Mouse (Mus musculus): ENCODE data around the gene Ghrh. TPM values are rescaled to one million over a fixed set of nuclear protein-coding genes. Genes with fewer than 3 reads are reported as not detected.

The Ghrh gene
- polyA plus RNA-seq, 2 experiments: 0.56 to 0.65 TPM

- WGBS: 74% methylated on average over 6 of the region's 6 CpGs
- H3K27me3 ChIP-seq (ENCODE audit: control insufficient read depth, insufficient read depth, low read length): no peaks in the 10 kb centered on the region
- no peak overlapping the region for H3K9ac ChIP-seq (ENCODE audit: low read depth, low read length, severe bottlenecking)
- no peak overlapping the region for H3K27ac ChIP-seq (replicated peaks; ENCODE audit: low read depth, low read length)
- no peaks in the 10 kb centered on the region for H3K4me1 ChIP-seq (ENCODE audit: control insufficient read depth, insufficient read depth, low read length)
- no peaks in the 10 kb centered on the region for H3K9me3 ChIP-seq (ENCODE audit: control insufficient read depth, low read length)
- no peak for TF ChIP-seq POLR2A (IDR thresholded peaks at IDR 0.05; ENCODE audit: borderline replicate concordance, extremely low read depth, insufficient read depth, insufficient read length)
- DNase-seq (ENCODE audit: low spot score): no peak
- H3K36me3 ChIP-seq (ENCODE audit: control insufficient read depth, insufficient read depth, low read length): peaks cover 94% of the 10 kb centered on the region
- no peak overlapping the region for H3K4me3 ChIP-seq (replicated peaks; ENCODE audit: low read length)
- H3K4me2 ChIP-seq (replicated peaks; ENCODE audit: low read depth, low read length, severe bottlenecking): no peak overlapping the region
- no peak for ATAC-seq (ENCODE audit: low FRiP score, low read depth)
Measured at GRCm38 (mm10) chr2:157317220-157317619, 30.1 kb downstream of the Ghrh start.

- no peak for ATAC-seq (ENCODE audit: low FRiP score, low read depth)
- WGBS: 80% methylated on average over 14 of the region's 14 CpGs
- H3K4me2 ChIP-seq (replicated peaks; ENCODE audit: low read depth, low read length, severe bottlenecking): no peak overlapping the region
Measured at GRCm38 (mm10) chr2:157316358-157316933, 30.9 kb downstream of the Ghrh start.

DNA sequence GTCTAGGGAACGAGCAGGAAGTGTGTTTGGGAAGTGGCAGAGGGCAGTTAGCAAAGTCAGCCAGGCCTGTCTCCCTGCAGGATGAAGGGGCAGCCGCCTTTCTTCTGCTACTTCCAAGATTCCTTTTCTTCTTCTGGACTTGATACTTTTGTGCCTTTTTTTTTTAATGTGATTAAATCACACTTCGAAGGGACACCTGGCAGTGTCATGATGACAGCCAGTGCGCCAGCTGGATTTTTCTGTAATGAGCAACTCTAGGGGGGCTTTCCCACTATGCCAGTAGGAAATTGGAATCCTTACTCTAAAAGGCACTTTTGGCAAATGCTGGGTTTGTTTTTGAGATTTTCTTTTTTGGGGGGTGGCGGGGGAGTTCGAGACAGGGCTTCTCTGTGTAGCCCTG is 31.8 kb downstream of the Ghrh start:
- Histone ChIP-seq H3K9ac (ENCODE audit: low read depth, low read length, severe bottlenecking) (no peak overlapping the region), H3K9me3 (ENCODE audit: control insufficient read depth, low read length) (no peaks in the 10 kb centered on the region), H3K4me2 (replicated peaks; ENCODE audit: low read depth, low read length, severe bottlenecking) (no peak overlapping the region), H3K27ac (replicated peaks; ENCODE audit: low read depth, low read length) (no peak overlapping the region), H3K36me3 (ENCODE audit: control insufficient read depth, insufficient read depth, low read length) (peaks cover 91% of the 10 kb centered on the region), H3K4me3 (replicated peaks; ENCODE audit: low read length) (no peak overlapping the region), H3K4me1 (ENCODE audit: control insufficient read depth, insufficient read depth, low read length) (no peaks in the 10 kb centered on the region), H3K27me3 (ENCODE audit: control insufficient read depth, insufficient read depth, low read length) (no peaks in the 10 kb centered on the region)
- 80% methylated on average over 6 of the region's 6 CpGs for WGBS
- no peak for DNase-seq (ENCODE audit: low spot score)
- TF ChIP-seq POLR2A (IDR thresholded peaks at IDR 0.05; ENCODE audit: borderline replicate concordance, extremely low read depth, insufficient read depth, insufficient read length): no peak
- ATAC-seq (ENCODE audit: low FRiP score, low read depth): no peak

More at GRCm38 (mm10) chr2:157316358-157316933, 30.9 kb downstream of the Ghrh start:
- Histone ChIP-seq H3K27ac (replicated peaks; ENCODE audit: low read depth, low read length) (no peak overlapping the region), H3K9ac (ENCODE audit: low read depth, low read length, severe bottlenecking) (no peak overlapping the region), H3K9me3 (ENCODE audit: control insufficient read depth, low read length) (no peaks in the 10 kb centered on the region), H3K4me1 (ENCODE audit: control insufficient read depth, insufficient read depth, low read length) (no peaks in the 10 kb centered on the region), H3K4me3 (replicated peaks; ENCODE audit: low read length) (no peak overlapping the region), H3K36me3 (ENCODE audit: control insufficient read depth, insufficient read depth, low read length) (peaks cover 94% of the 10 kb centered on the region), H3K27me3 (ENCODE audit: control insufficient read depth, insufficient read depth, low read length) (no peaks in the 10 kb centered on the region)
- no peak for DNase-seq (ENCODE audit: low spot score)
- no peak for TF ChIP-seq POLR2A (IDR thresholded peaks at IDR 0.05; ENCODE audit: borderline replicate concordance, extremely low read depth, insufficient read depth, insufficient read length)

- 71% methylated on average over 7 of the region's 7 CpGs for WGBS
- Histone ChIP-seq H3K36me3 (ENCODE audit: control insufficient read depth, insufficient read depth, low read length) (peaks cover 91% of the 10 kb centered on the region), H3K9ac (ENCODE audit: low read depth, low read length, severe bottlenecking) (no peak overlapping the region), H3K27ac (replicated peaks; ENCODE audit: low read depth, low read length) (no peak overlapping the region), H3K4me1 (ENCODE audit: control insufficient read depth, insufficient read depth, low read length) (no peaks in the 10 kb centered on the region), H3K4me2 (replicated peaks; ENCODE audit: low read depth, low read length, severe bottlenecking) (no peak overlapping the region), H3K9me3 (ENCODE audit: control insufficient read depth, low read length) (no peaks in the 10 kb centered on the region), H3K27me3 (ENCODE audit: control insufficient read depth, insufficient read depth, low read length) (no peaks in the 10 kb centered on the region), H3K4me3 (replicated peaks; ENCODE audit: low read length) (no peak overlapping the region)
- TF ChIP-seq POLR2A (IDR thresholded peaks at IDR 0.05; ENCODE audit: borderline replicate concordance, extremely low read depth, insufficient read depth, insufficient read length): no peak
- DNase-seq (ENCODE audit: low spot score) (no peak), ATAC-seq (ENCODE audit: low FRiP score, low read depth) (no peak)
Measured at GRCm38 (mm10) chr2:157314310-157314709, 33.0 kb downstream of the Ghrh start.

DNA sequence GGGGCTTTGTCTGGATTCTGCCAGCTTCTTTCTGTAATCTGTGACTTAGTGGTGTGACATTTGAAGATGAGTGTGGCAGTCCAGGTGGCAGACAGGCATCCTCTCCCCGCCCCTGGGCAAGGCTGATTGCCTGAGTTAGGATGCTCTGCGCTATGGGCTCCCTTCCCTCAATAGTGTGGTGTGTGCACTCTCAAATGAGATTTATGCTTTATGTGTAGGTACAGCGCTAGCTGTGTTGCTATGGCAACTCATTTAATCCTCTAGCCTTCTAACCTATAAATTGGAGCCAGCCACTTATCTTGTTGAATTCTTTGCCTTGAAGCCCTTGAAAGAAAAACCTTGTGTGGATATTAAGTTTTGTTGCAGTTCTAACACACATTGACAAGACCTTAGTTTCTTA is 33.6 kb downstream of the Ghrh start:
- no peak for TF ChIP-seq POLR2A (IDR thresholded peaks at IDR 0.05; ENCODE audit: borderline replicate concordance, extremely low read depth, insufficient read depth, insufficient read length)
- DNase-seq (ENCODE audit: low spot score) (no peak), ATAC-seq (ENCODE audit: low FRiP score, low read depth) (no peak)
- H3K36me3 ChIP-seq (ENCODE audit: control insufficient read depth, insufficient read depth, low read length): peaks cover 95% of the 10 kb centered on the region
- 77% methylated on average over 3 of the region's 3 CpGs for WGBS
- no peak overlapping the region for H3K9ac ChIP-seq (ENCODE audit: low read depth, low read length, severe bottlenecking)
- H3K4me1 ChIP-seq (ENCODE audit: control insufficient read depth, insufficient read depth, low read length): no peaks in the 10 kb centered on the region
- H3K4me3 ChIP-seq (replicated peaks; ENCODE audit: low read length): no peak overlapping the region
- H3K27ac ChIP-seq (replicated peaks; ENCODE audit: low read depth, low read length): no peak overlapping the region
- no peaks in the 10 kb centered on the region for H3K9me3 ChIP-seq (ENCODE audit: control insufficient read depth, low read length)
- H3K27me3 ChIP-seq (ENCODE audit: control insufficient read depth, insufficient read depth, low read length): no peaks in the 10 kb centered on the region
- H3K4me2 ChIP-seq (replicated peaks; ENCODE audit: low read depth, low read length, severe bottlenecking): no peak overlapping the region

Measured in limb, embryonic 14.5 days (tissue).